Mouse (Mus musculus): Measurements from ENCODE around the gene Nhp2. TPM values are rescaled to one million over a fixed set of nuclear protein-coding genes. Genes with fewer than 3 reads are reported as not detected.

The Nhp2 gene
- total and polyA plus RNA-seq, 3 experiments: 649 to 6,489 (median 739) TPM

DNA sequence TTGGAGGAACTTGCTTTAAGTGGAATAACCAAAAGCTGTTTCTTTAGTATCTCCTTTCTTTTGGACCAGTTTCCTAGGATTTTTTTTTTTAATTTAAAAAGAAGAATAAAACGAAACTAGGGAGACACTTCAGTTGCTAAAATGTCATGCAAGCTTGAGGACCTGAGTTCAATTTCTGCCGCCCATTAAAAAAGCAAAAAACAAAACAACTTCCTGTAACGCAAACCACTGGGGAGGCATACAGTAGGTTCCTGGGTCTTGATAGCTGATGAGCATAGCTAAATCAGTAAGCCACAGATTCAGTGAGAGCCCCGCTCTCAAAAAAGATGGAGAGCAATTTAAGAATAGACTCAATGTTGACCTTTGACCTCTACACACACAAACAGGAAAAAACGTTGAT lies 19.0 kb downstream of the Nhp2 start:
- Histone ChIP-seq H3K27me3 (ENCODE audit: control insufficient read depth in 1 of 2, insufficient read depth in 2 of 2, low read length in 2 of 2) (no peaks in the 10 kb centered on the region), H3K9ac (ENCODE audit: control insufficient read depth, low read depth, low read length, poor library complexity, severe bottlenecking) (peak overlapping the region; percentile 76), H3K79me2 (ENCODE audit: control insufficient read depth, insufficient read depth, low read length, poor library complexity) (peaks cover 18% of the 10 kb centered on the region), H3K4me3 (ENCODE audit: control insufficient read depth in 1 of 2, insufficient read depth in 1 of 2, low read depth in 2 of 2, low read length in 2 of 2) (peak overlapping the region; percentile 48 to 52), H3K36me3 (ENCODE audit: control insufficient read depth in 1 of 2, insufficient read depth in 2 of 2, low read length in 2 of 2) (peaks cover 0 to 24% of the 10 kb centered on the region in 2 experiments; a peak in 2 of 4 replicates), H3K27ac (ENCODE audit: control insufficient read depth, low read depth, low read length) (peak overlapping the region; percentile 93), H3K4me1 (ENCODE audit: control insufficient read depth in 1 of 2, insufficient read depth in 2 of 2, low read length in 2 of 2) (peaks cover 5 to 31% of the 10 kb centered on the region in 2 experiments), H3K9me3 (replicated peaks; ENCODE audit: insufficient read depth, low read length) (no peaks in the 10 kb centered on the region)
- peak; percentile 63 for DNase-seq (ENCODE audit: low read depth, low spot score)
- no peak for TF ChIP-seq NELFE (IDR thresholded peaks at IDR 0.05; ENCODE audit: low read depth, low read length)
- TF ChIP-seq CHD1 (IDR thresholded peaks at IDR 0.05; ENCODE audit: low read depth, low read length): 0 out of 2 replicates have a peak, but pooled peaks have one; percentile 70
- TF ChIP-seq ZNF384 (IDR thresholded peaks at IDR 0.05; ENCODE audit: low read depth, low read length): peak; percentile 58
- TF ChIP-seq ZKSCAN1 (IDR thresholded peaks at IDR 0.05; ENCODE audit: low read depth, low read length): no peak
- 0 out of 2 replicates have a peak, but pooled peaks have one; percentile 15 for TF ChIP-seq RCOR1 (IDR thresholded peaks at IDR 0.05; ENCODE audit: low read depth, low read length)

DNA sequence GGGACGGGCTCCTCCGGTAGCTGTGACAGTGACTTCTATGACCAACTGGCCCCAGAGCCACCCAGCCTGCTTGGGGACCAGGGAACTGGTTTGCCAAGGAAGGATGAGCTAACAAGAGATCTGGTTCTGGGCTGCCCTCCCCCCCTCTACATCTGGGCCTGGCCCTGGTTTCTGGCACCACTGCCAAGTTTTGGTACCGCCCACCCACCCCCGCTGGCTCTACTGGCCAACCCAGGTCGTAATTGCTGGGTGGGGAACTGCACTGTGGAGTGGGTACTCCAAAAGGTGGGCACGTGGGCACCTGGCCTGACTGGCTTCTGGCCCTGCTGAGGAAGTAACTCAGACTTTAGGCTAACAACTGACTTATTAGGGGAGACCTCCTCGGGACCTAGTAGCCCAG lies 21.2 kb downstream of the Nhp2 start:
- Histone ChIP-seq H3K27ac (ENCODE audit: control insufficient read depth, low read depth, low read length) (no peak overlapping the region), H3K4me3 (ENCODE audit: control insufficient read depth in 1 of 2, insufficient read depth in 1 of 2, low read depth in 2 of 2, low read length in 2 of 2) (no peak overlapping the region), H3K79me2 (ENCODE audit: control insufficient read depth, insufficient read depth, low read length, poor library complexity) (peaks cover 8% of the 10 kb centered on the region), H3K27me3 (ENCODE audit: control insufficient read depth in 1 of 2, insufficient read depth in 2 of 2, low read length in 2 of 2) (no peaks in the 10 kb centered on the region), H3K9me3 (replicated peaks; ENCODE audit: insufficient read depth, low read length) (no peaks in the 10 kb centered on the region), H3K36me3 (ENCODE audit: control insufficient read depth in 1 of 2, insufficient read depth in 2 of 2, low read length in 2 of 2) (peaks cover 0 to 10% of the 10 kb centered on the region in 2 experiments; a peak in 2 of 4 replicates), H3K4me1 (ENCODE audit: control insufficient read depth in 1 of 2, insufficient read depth in 2 of 2, low read length in 2 of 2) (peaks cover 3 to 15% of the 10 kb centered on the region in 2 experiments), H3K9ac (ENCODE audit: control insufficient read depth, low read depth, low read length, poor library complexity, severe bottlenecking) (no peak overlapping the region)
- TF ChIP-seq CHD2 (IDR thresholded peaks at IDR 0.05; ENCODE audit: low read length) (no peak), ZNF384 (IDR thresholded peaks at IDR 0.05; ENCODE audit: low read depth, low read length) (no peak), UBTF (IDR thresholded peaks at IDR 0.05; ENCODE audit: borderline replicate concordance, insufficient read depth, low read depth, low read length) (no peak), MEF2A (IDR thresholded peaks at IDR 0.05; ENCODE audit: extremely low read depth, insufficient replicate concordance, low read depth, low read length, poor library complexity, severe bottlenecking) (no peak), ZKSCAN1 (IDR thresholded peaks at IDR 0.05; ENCODE audit: low read depth, low read length) (no peak), TBP (IDR thresholded peaks at IDR 0.05; ENCODE audit: low read depth, low read length) (no peak), MXI1 (IDR thresholded peaks at IDR 0.05; ENCODE audit: low read depth, low read length) (no peak), CHD1 (IDR thresholded peaks at IDR 0.05; ENCODE audit: low read depth, low read length) (no peak), RAD21 (IDR thresholded peaks at IDR 0.05; ENCODE audit: low read depth, low read length) (no peak), JUND (IDR thresholded peaks at IDR 0.05; ENCODE audit: low read depth, low read length) (no peak), ZMIZ1 (IDR thresholded peaks at IDR 0.05; ENCODE audit: low read depth, low read length) (no peak), ELF1 (IDR thresholded peaks at IDR 0.05; ENCODE audit: low read depth, low read length) (no peak), MAFK (IDR thresholded peaks at IDR 0.05; ENCODE audit: borderline replicate concordance, low read depth, low read length) (no peak), NELFE (IDR thresholded peaks at IDR 0.05; ENCODE audit: low read depth, low read length) (no peak), TAL1 (IDR thresholded peaks at IDR 0.05; ENCODE audit: low read length) (no peak), USF2 (IDR thresholded peaks at IDR 0.05; ENCODE audit: borderline replicate concordance in 1 of 2, insufficient read depth in 1 of 2, low read depth in 1 of 2, low read length in 2 of 2) (no peak)
- DNase-seq (ENCODE audit: low read depth, low spot score): no peak

Data from MEL (cell line).